Mouse (Mus musculus): ENCODE measurements around the gene Podn. TPM values are rescaled to one million over a fixed set of nuclear protein-coding genes. Genes with fewer than 3 reads are reported as not detected.

Gene Podn
- total and polyA plus RNA-seq, 2 experiments from 2014 or later: 1.2 to 4.0 TPM

DNA sequence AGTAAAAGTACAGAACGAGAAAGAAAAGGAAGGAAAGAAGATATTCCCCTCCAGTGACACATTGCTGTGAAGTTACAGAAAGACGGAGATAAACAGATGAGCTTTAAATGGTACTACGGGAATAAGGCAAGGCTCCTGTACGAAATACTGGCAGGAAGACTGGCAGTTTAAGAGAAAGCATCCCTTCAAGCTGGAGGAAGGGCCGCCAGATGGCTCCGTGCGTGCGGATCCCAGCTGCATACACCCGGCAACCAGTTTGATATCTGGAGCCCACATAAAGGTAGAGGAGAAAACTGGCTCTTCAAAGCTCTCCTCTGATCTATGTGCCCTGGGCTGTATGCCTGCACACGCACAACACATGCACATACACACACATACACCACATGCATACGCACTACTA is 121.7 kb downstream of the Podn start:
- peaks cover 3% of the 10 kb centered on the region; the same call in 1 of the 2 replicates for H3K4me1 ChIP-seq (ENCODE audit: insufficient read depth, low read length)
- H3K4me2 ChIP-seq (ENCODE audit: low read depth, low read length): no peak overlapping the region
- TF ChIP-seq CTCF (IDR thresholded peaks at IDR 0.05; ENCODE audit: low read depth): no peak
- DNase-seq (ENCODE audit: low spot score) (peak; percentile 66), ATAC-seq (peak; percentile 43; the same call in 1 of the 2 replicates)
- H3K4me3 ChIP-seq (ENCODE audit: low read length): no peak overlapping the region
- H3K9ac ChIP-seq (replicated peaks; ENCODE audit: low read length): no peak overlapping the region
- H3K27me3 ChIP-seq (ENCODE audit: insufficient read depth, low read length): no peaks in the 10 kb centered on the region
- no peaks in the 10 kb centered on the region for H3K36me3 ChIP-seq (ENCODE audit: insufficient read depth, low read length)
- no peaks in the 10 kb centered on the region for H3K9me3 ChIP-seq (ENCODE audit: low read length)
- WGBS: 56% methylated on average over 11 of the region's 11 CpGs
- 0 out of 2 replicates have a peak overlapping the region, but pooled peaks have one; percentile 22 for H3K27ac ChIP-seq

DNA sequence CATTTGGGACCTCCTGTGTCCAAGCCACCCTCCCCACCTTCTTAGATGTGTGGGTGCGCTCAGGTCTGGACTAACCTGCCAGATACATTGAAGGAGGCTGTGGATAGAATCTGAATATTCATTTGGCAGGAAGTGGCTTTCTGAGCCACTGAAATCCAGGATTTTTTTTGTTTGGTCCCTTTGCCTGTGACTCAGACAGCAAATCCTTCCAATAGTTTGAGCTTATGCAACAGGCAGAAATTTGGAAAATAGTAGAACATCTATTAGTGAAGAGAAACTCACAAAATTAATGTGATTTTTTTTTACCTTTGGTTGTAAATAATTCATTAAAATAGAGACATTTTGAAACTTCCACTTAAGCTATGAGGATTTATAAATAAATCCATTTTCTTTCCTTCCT is 125.1 kb downstream of the Podn start:
- no peaks in the 10 kb centered on the region for H3K4me1 ChIP-seq (ENCODE audit: insufficient read depth, low read length)
- H3K36me3 ChIP-seq (ENCODE audit: insufficient read depth, low read length): no peaks in the 10 kb centered on the region
- 91% methylated on average over 1 of the region's 1 CpGs for WGBS
- no peaks in the 10 kb centered on the region for H3K9me3 ChIP-seq (ENCODE audit: low read length)
- H3K27ac ChIP-seq: no peak overlapping the region
- no peaks in the 10 kb centered on the region for H3K27me3 ChIP-seq (ENCODE audit: insufficient read depth, low read length)
- ATAC-seq (no peak), DNase-seq (ENCODE audit: low spot score) (no peak)
- no peak for TF ChIP-seq CTCF (IDR thresholded peaks at IDR 0.05; ENCODE audit: low read depth)
- no peak overlapping the region for H3K4me2 ChIP-seq (ENCODE audit: low read depth, low read length)
- H3K4me3 ChIP-seq (ENCODE audit: low read length): no peak overlapping the region
- no peak overlapping the region for H3K9ac ChIP-seq (replicated peaks; ENCODE audit: low read length)

DNA sequence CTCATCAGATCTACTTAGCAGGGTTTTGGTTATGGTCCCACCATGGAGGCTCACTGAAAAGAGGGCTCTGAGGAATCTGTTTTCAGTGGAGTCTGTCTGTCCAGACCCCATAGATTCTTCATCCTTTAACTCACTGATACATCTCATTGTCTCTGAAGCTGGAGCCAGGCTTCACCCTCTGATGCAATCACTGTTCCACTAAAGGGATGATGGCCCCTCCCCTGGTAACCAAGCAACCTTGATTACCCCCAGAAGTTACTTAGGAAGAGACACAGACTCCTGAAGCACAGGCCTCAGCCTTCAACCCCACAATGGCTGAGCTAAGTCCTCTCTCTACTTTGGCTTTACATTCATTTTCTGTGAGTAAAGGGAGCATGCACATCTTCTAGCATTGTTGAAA is 126.5 kb downstream of the Podn start:
- Histone ChIP-seq H3K9ac (replicated peaks; ENCODE audit: low read length) (no peak overlapping the region), H3K36me3 (ENCODE audit: insufficient read depth, low read length) (no peaks in the 10 kb centered on the region), H3K4me1 (ENCODE audit: insufficient read depth, low read length) (no peaks in the 10 kb centered on the region), H3K27me3 (ENCODE audit: insufficient read depth, low read length) (no peaks in the 10 kb centered on the region), H3K4me2 (ENCODE audit: low read depth, low read length) (no peak overlapping the region), H3K9me3 (ENCODE audit: low read length) (no peaks in the 10 kb centered on the region), H3K27ac (no peak overlapping the region), H3K4me3 (ENCODE audit: low read length) (no peak overlapping the region)
- no peak for TF ChIP-seq CTCF (IDR thresholded peaks at IDR 0.05; ENCODE audit: low read depth)
- no peak for DNase-seq (ENCODE audit: low spot score)
- ATAC-seq: no peak

DNA sequence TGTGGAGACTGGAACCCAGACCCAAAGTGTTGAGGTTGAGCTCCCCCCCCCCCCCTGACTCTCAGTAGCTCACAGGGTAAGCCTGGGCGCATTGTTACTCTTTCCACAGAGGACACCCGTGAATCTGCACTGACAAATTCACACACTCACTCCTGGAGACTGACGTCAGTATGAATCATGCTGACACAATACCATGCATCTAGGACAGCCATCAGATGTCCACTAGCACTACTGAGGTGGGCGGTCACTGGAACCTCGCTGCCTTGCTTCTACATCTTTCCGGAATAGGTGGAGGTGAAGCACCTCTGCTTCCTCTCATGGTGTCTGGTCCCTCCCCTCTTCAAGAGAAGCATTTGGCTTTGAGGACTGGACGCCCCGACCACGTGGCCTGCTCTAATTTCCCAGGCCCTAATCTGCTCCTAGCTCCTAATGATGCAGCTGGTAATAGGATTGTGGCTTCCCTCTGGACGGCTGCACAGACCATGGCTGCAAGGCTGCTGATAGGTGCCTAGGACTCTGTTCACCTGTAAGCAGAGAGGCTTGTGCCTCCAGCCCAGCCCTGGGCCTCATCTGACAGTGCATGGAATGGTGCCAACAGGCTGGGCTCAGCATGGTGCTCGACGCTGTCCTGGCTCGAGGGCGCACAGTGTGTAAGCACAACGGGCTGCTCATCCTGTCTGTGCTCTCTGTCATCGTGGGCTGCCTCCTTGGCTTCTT is 128.1 kb downstream of the Podn start, which contains the start of gene Slc1a7:
TSS of gene Slc1a7 (plus strand) at position 367 of the 717 bp plus-strand sequence.
- WGBS: 66% methylated on average over 16 of the region's 16 CpGs
- no peaks in the 10 kb centered on the region for H3K27me3 ChIP-seq (ENCODE audit: insufficient read depth, low read length)
- no peaks in the 10 kb centered on the region for H3K36me3 ChIP-seq (ENCODE audit: insufficient read depth, low read length)
- no peak within 1 kb of the TSS for H3K9ac ChIP-seq (replicated peaks; ENCODE audit: low read length)
- H3K4me3 ChIP-seq (ENCODE audit: low read length): no peak within 1 kb of the TSS
- ATAC-seq (no peak), DNase-seq (ENCODE audit: low spot score) (no peak)
- no peaks in the 10 kb centered on the region for H3K4me1 ChIP-seq (ENCODE audit: insufficient read depth, low read length)
- no peak within 1 kb of the TSS for H3K4me2 ChIP-seq (ENCODE audit: low read depth, low read length)
- H3K9me3 ChIP-seq (ENCODE audit: low read length): no peaks in the 10 kb centered on the region
- no peak within 1 kb of the TSS for H3K27ac ChIP-seq
- TF ChIP-seq CTCF (IDR thresholded peaks at IDR 0.05; ENCODE audit: low read depth): no peak

DNA sequence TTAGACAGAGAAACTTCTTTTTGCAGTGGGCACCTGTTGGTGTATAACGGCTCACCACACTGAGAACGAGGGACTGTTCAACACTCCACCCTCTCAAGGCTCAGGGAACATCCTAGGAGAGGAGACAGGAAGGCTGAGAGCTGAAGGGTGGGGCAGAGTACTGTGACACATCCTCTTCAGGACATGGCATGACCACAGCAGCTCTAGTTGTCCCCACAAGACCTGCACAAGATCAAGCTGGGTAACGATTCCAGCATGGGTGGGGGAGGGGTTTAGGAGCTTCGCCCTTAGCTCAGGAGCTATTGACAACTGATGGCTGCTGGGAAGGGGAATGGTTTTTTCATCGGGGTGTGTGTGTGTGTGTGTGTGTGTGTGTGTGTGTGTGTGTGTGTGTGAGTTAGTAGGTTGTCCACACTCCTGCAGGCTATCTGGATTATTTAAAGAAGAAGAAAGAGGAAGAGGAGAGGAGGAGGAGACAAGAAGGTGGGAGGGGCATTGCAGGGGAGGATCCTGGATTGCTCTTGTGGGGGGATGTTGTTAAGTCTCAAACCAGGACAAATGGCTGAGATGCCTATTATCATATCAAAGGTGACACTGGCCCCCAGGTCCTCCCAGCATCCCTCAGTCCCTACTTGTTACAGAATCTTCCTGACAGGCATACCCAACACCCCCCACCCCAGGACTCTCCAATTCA is 129.7 kb downstream of the Podn start:
- 0 out of 2 replicates have a peak, but pooled peaks cover 4% of the 10 kb centered on the region for H3K4me1 ChIP-seq (ENCODE audit: insufficient read depth, low read length)
- H3K4me3 ChIP-seq (ENCODE audit: low read length): no peak overlapping the region
- no peak overlapping the region for H3K9ac ChIP-seq (replicated peaks; ENCODE audit: low read length)
- WGBS: 58% methylated on average over 5 of the region's 5 CpGs
- no peak overlapping the region for H3K27ac ChIP-seq
- no peak overlapping the region for H3K4me2 ChIP-seq (ENCODE audit: low read depth, low read length)
- H3K27me3 ChIP-seq (ENCODE audit: insufficient read depth, low read length): no peaks in the 10 kb centered on the region
- H3K9me3 ChIP-seq (ENCODE audit: low read length): no peaks in the 10 kb centered on the region
- no peaks in the 10 kb centered on the region for H3K36me3 ChIP-seq (ENCODE audit: insufficient read depth, low read length)
- TF ChIP-seq CTCF (IDR thresholded peaks at IDR 0.05; ENCODE audit: low read depth): no peak
- ATAC-seq (no peak), DNase-seq (ENCODE audit: low spot score) (no peak)

Small RNA genes lying within 50 kb of the gene (microRNA-seq; reads per million reads assigned to microRNA genes)
- gene Mir6397: 0 reads per million in 2 experiments

Other genes with a start within 250 kb of the Podn start
- 31.7 and 35.4 TPM in 2 replicates for gene Magoh, start 216.7 kb downstream of the Podn start, total RNA-seq (2014; rRNA removed)
- gene Magoh, start 216.7 kb downstream of the Podn start, polyA plus RNA-seq (2015; fragmentation: Nextera tagmentation; extraction: Ambion mirVana): 124 and 129 TPM in 2 replicates
- gene 0610037L13Rik, start 206.6 kb downstream of the Podn start, total RNA-seq (2014; rRNA removed): 33.2 and 58.3 TPM in 2 replicates
- gene 0610037L13Rik, start 206.6 kb downstream of the Podn start, polyA plus RNA-seq (2015; fragmentation: Nextera tagmentation; extraction: Ambion mirVana): 110 and 111 TPM in 2 replicates
- gene Cpt2, start 172.8 kb downstream of the Podn start, total RNA-seq (2014; rRNA removed): 17.4 and 19.2 TPM in 2 replicates
- 13.8 TPM in 2 replicates for gene Cpt2, start 172.8 kb downstream of the Podn start, polyA plus RNA-seq (2015; fragmentation: Nextera tagmentation; extraction: Ambion mirVana)
- 0.25 TPM in 1 of 2 replicates, not detected in the other for gene Slc1a7, start 128.1 kb downstream of the Podn start, total RNA-seq (2014; rRNA removed)
- gene Slc1a7, start 128.1 kb downstream of the Podn start, polyA plus RNA-seq (2015; fragmentation: Nextera tagmentation; extraction: Ambion mirVana): 0.05 and 0.09 TPM in 2 replicates
- gene Scp2, start 48.6 kb upstream of the Podn start, total RNA-seq (2014; rRNA removed): 111 and 142 TPM in 2 replicates
- 239 and 255 TPM in 2 replicates for gene Scp2, start 48.6 kb upstream of the Podn start, polyA plus RNA-seq (2015; fragmentation: Nextera tagmentation; extraction: Ambion mirVana)
- gene Echdc2, start 69.0 kb upstream of the Podn start, total RNA-seq (2014; rRNA removed): 13.7 and 26.5 TPM in 2 replicates
- gene Echdc2, start 69.0 kb upstream of the Podn start, polyA plus RNA-seq (2015; fragmentation: Nextera tagmentation; extraction: Ambion mirVana): 14.4 and 19.3 TPM in 2 replicates
- 0.42 TPM in 1 of 2 replicates, not detected in the other for gene Zyg11a, start 121.6 kb upstream of the Podn start, total RNA-seq (2014; rRNA removed)
- 0.10 TPM in 1 of 2 replicates, not detected in the other for gene Zyg11a, start 121.6 kb upstream of the Podn start, polyA plus RNA-seq (2015; fragmentation: Nextera tagmentation; extraction: Ambion mirVana)
- gene Zyg11b, start 204.7 kb upstream of the Podn start, total RNA-seq (2014; rRNA removed): 108 and 115 TPM in 2 replicates
- gene Zyg11b, start 204.7 kb upstream of the Podn start, polyA plus RNA-seq (2015; fragmentation: Nextera tagmentation; extraction: Ambion mirVana): 22.0 and 24.0 TPM in 2 replicates
- 31.7 and 35.9 TPM in 2 replicates for gene Coa7, start 231.7 kb upstream of the Podn start, total RNA-seq (2014; rRNA removed)
- gene Coa7, start 231.7 kb upstream of the Podn start, polyA plus RNA-seq (2015; fragmentation: Nextera tagmentation; extraction: Ambion mirVana): 50.8 and 54.2 TPM in 2 replicates

Data from hindbrain, postnatal 0 days (tissue).